In genomic region chr16:10879467-10879866, GRCm38 (mm10) we compare ENCODE assay signal across 9 mouse cellular contexts. TPM values are rescaled to one million over a fixed set of nuclear protein-coding genes. Genes with fewer than 3 reads are reported as not detected.
DNase-seq lines count a peak whose midpoint lies in the region; TF ChIP-seq lines count a peak whose summit lies in the region.
"Had no signal": no experiment of that assay in that cellular context is flagged by ENCODE, and none has a peak within 500 bp of the region (broad histone marks: within the 10 kb centered on the region; RNA-seq: fewer than 3 reads in every experiment).

No protein-coding gene starts in this region.

- TF ChIP-seq CTCF in heart, adult 2 months (IDR thresholded peaks at IDR 0.05) = peak; percentile 81

- H3K4me3 ChIP-seq in heart, adult 2 months = no peak overlapping the region
- H3K4me3 ChIP-seq: liver, embryonic 15.5 days had no signal

- intact Hi-C loops in heart, adult 2 months (cut with DNase I) = no loop called here
- intact Hi-C loops in heart, postnatal 25 days (cut with DNase I) = loop anchor here (1.0 to 5.0 kb wide), 3 partner anchors 63 to 233 kb away; no protein-coding TSS in a partner anchor

- no peak overlapping the region for H3K27ac ChIP-seq in heart, adult 2 months
- H3K27ac ChIP-seq: liver, embryonic 15.5 days had no signal

- peak; percentile 47 to 58 for DNase-seq in heart, adult 2 months
- DNase-seq in heart, postnatal 25 days (ENCODE audit: low spot score) = no peak
- peak; percentile 85 for DNase-seq in NIH3T3 (ENCODE audit: low read depth)
- DNase-seq in embryo, embryonic 11 days = peak; percentile 73
- DNase-seq in heart, postnatal 4 days = peak; percentile 77
- peak; percentile 28 for DNase-seq in layer of hippocampus, adult 9-11 months
- peak; percentile 67 for DNase-seq in lung, postnatal 25 days (ENCODE audit: low spot score)
- DNase-seq in spleen, adult 12 weeks (ENCODE audit: low spot score) = peak; percentile 25

- H3K9ac ChIP-seq in heart, adult 2 months (ENCODE audit: low read depth, low read length) = no peak overlapping the region
- H3K9ac ChIP-seq: liver, embryonic 15.5 days had no signal

- no peak for TF ChIP-seq POLR2A in heart, adult 2 months (IDR thresholded peaks at IDR 0.05; ENCODE audit: insufficient read depth, low read depth, low read length)

- H3K79me2 ChIP-seq in heart, adult 2 months (replicated peaks; ENCODE audit: control insufficient read depth, insufficient read depth, low read length) = no peaks in the 10 kb centered on the region

- H3K36me3 ChIP-seq in heart, adult 2 months (ENCODE audit: control insufficient read depth, insufficient read depth, low read length) = no peaks in the 10 kb centered on the region
- H3K36me3 ChIP-seq: liver, embryonic 15.5 days had no signal

- TF ChIP-seq EP300 in heart, adult 2 months (IDR thresholded peaks at IDR 0.05; ENCODE audit: insufficient read depth, low read depth, low read length) = peak; percentile 44; the same call in 1 of the 2 replicates

- 96% methylated on average over 1 of the region's 1 CpGs for WGBS in heart, adult 2 months

- H3K27me3 ChIP-seq in heart, adult 2 months (ENCODE audit: control insufficient read depth, insufficient read depth, low read length) = no peaks in the 10 kb centered on the region

- no peaks in the 10 kb centered on the region for H3K4me1 ChIP-seq in heart, adult 2 months (ENCODE audit: control insufficient read depth, insufficient read depth, low read length)
- H3K4me1 ChIP-seq: liver, embryonic 15.5 days had no signal

RNA-seq across cellular contexts. Expression of gene Rmi2, which starts 44.6 kb away (rescaled TPM):
- under 1 TPM; 0.26 to 0.30 TPM for total RNA-seq in heart, adult 2 months (2021)
- polyA plus RNA-seq in heart, adult 2 months (2012; rRNA removed) = 0.45 and 0.47 TPM in 2 replicates
- under 1 TPM; 0.56 to 0.62 TPM for total RNA-seq in heart, postnatal 25 days (2021)
- total RNA-seq in heart, postnatal 4 days (2021) = 1 to 10 TPM; 5.1 to 5.5 TPM
